Mouse (Mus musculus) cortical plate, adult 2 months (tissue): ENCODE results near the gene Hnrnpf.

Experiments
- CTCF ChIP-seq: fragments of 200-500 bp; IDR thresholded peaks from 2 replicates; pipeline ENCODE4 v1.5.1; 2011; ENCODE audit warnings: mild to moderate bottlenecking, control low read depth, low read length; ENCODE audit not compliant: insufficient read depth; ENCODE audit errors: extremely low read depth
- POLR2A ChIP-seq: fragments of 200-500 bp; IDR thresholded peaks from 2 replicates; pipeline ENCODE4 v1.6.1; 2011; ENCODE audit warnings: mild to moderate bottlenecking, low read length, control low read depth; ENCODE audit not compliant: insufficient read depth; ENCODE audit errors: extremely low read depth

GRCm38 (mm10) chr6:117903836-117904235 lies 3.7 kb downstream of the Hnrnpf start:
- TF ChIP-seq CTCF = no peak
- TF ChIP-seq POLR2A = no peak
